Mouse (Mus musculus) lung, embryonic 16.5 days (tissue): ENCODE data around the gene Mras. TPM values are rescaled to one million over a fixed set of nuclear protein-coding genes. Genes with fewer than 3 reads are reported as not detected.

Experiments
- ATAC-seq: fragments of 200-750 bp; cut with Nextera tagmentation; 2 replicates; pipeline ENCODE4 v1.8.0; 2017; ENCODE audit warnings: low read depth, mild to moderate bottlenecking, moderate library complexity
- H3K27ac ChIP-seq: fragments of 300-500 bp; sonication (generic); 2 replicates; pipeline ENCODE4 v1.5.1; 2014; ENCODE audit warnings: mild to moderate bottlenecking, control low read depth, low read length
- H3K27me3 ChIP-seq: fragments of 300-500 bp; sonication (generic); 2 replicates; pipeline ENCODE4 v1.6.1; 2014; ENCODE audit warnings: low read depth, low read length, mixed read lengths; ENCODE audit not compliant: control insufficient read depth, insufficient read depth
- H3K36me3 ChIP-seq: fragments of 300-500 bp; sonication (generic); 2 replicates; pipeline ENCODE4 v1.6.1; 2014; ENCODE audit warnings: low read length; ENCODE audit not compliant: control insufficient read depth, insufficient read depth
- H3K4me1 ChIP-seq: fragments of 300-500 bp; sonication (generic); replicated peaks from 2 replicates; pipeline ENCODE4 v1.6.1; 2014; ENCODE audit warnings: low read length, mixed read lengths; ENCODE audit not compliant: control insufficient read depth, insufficient read depth
- H3K4me2 ChIP-seq: fragments of 300-500 bp; sonication (generic); 2 replicates; pipeline ENCODE4 v1.6.1; 2014; ENCODE audit warnings: low read depth, low read length, control low read depth
- H3K4me3 ChIP-seq: fragments of 300-500 bp; sonication (generic); 2 replicates; pipeline ENCODE4 v1.5.1; 2014; ENCODE audit warnings: mild to moderate bottlenecking, low read length, control low read depth
- H3K9ac ChIP-seq: fragments of 300-500 bp; sonication (generic); 2 replicates; pipeline ENCODE4 v1.6.1; 2014; ENCODE audit warnings: low read length, control low read depth
- H3K9me3 ChIP-seq: fragments of 300-500 bp; sonication (generic); 2 replicates; pipeline ENCODE4 v1.6.1; 2016; ENCODE audit warnings: low read length; ENCODE audit not compliant: control insufficient read depth
- WGBS: fragments of 180-500 bp; shearing (Covaris S2); extraction: QIAGEN DNeasy Blood & Tissue Kit; methylation state at CpG from one replicate; pipeline ENCODE4 v1.1.7; 2014; 5-methylcytosine and 5-hydroxymethylcytosine counted together
- polyA plus RNA-seq: library from polyadenylated mRNA; unstranded; fragments of >200 nt; fragmentation: Nextera tagmentation; extraction: Ambion mirVana; gene quantifications from 2 replicates; pipeline ENCODE4 v1.2.1, GENCODE M21; 2015

Gene Mras
- polyA plus RNA-seq, 1 experiment from 2014 or later: 12.3 TPM

DNA sequence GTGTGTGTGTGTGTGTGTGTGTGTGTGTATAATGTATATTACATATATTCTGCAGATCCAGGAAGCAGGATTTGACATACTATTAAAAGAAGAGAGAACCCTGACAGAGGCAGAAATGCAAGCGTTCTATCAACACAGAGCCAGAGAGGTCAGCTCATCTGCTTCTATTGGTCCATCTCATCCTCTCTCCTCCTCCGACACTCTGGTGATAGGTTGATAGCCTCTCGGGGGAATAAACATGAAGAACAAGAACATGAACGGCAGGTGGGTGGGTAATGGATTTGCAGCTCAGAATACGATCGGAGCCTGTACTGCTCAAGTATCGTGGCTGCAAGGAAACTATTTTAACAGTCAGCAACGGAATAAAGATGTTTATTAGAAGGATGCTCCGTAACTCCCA is 31.4 kb upstream of the Mras start:
- WGBS: 65% methylated on average over 9 of the region's 9 CpGs
- H3K27ac ChIP-seq: no peak overlapping the region
- no peaks in the 10 kb centered on the region for H3K36me3 ChIP-seq
- no peak for ATAC-seq
- no peak overlapping the region for H3K4me2 ChIP-seq
- H3K27me3 ChIP-seq: no peaks in the 10 kb centered on the region
- no peak overlapping the region for H3K9ac ChIP-seq
- no peaks in the 10 kb centered on the region for H3K4me1 ChIP-seq
- H3K9me3 ChIP-seq: no peaks in the 10 kb centered on the region
- H3K4me3 ChIP-seq: no peak overlapping the region

DNA sequence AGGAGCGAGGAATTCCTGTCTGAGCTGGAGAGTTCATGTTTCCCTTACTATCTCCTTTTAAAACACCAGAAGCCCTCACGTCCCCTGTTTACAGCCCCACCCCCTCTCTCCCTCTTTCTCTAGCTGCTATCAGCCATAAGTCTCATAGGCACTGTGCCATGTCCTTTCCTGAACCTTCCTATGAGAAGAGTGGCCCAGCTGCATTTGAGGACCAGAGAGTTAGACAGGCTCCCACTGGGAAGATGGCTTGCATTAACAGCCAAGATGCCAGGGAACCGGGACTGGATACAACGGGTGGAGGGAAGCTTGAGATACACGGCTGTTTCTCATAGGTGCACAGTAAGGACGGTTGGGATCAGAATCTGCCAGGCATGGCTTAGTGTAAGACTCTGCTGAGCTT is 27.7 kb upstream of the Mras start:
- no peaks in the 10 kb centered on the region for H3K27me3 ChIP-seq
- H3K9ac ChIP-seq: no peak overlapping the region
- ATAC-seq: no peak
- H3K9me3 ChIP-seq: no peaks in the 10 kb centered on the region
- no peak overlapping the region for H3K27ac ChIP-seq
- 75% methylated on average over 6 of the region's 6 CpGs for WGBS
- no peak overlapping the region for H3K4me2 ChIP-seq
- no peaks in the 10 kb centered on the region for H3K4me1 ChIP-seq
- H3K4me3 ChIP-seq: no peak overlapping the region
- no peaks in the 10 kb centered on the region for H3K36me3 ChIP-seq

DNA sequence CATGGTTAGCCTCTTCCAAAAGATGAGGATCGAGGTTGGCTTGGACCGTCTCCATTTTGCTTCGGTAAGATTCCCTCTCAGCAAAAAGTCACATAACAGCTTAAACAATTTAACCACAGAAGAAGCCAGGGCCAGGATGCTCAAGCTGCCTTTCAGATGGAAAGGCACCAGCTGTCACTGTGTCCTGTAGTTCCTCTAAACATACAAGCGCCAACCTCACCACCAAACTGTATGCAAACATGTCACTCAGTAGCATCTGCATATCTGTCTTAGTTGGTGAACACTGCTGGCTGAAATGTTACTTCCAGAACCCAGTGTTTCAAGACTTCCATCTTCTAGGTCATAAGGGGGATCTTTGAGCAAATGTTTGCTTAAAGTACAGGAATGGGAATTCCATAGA is 22.5 kb upstream of the Mras start:
- H3K9ac ChIP-seq: no peak overlapping the region
- H3K9me3 ChIP-seq: no peaks in the 10 kb centered on the region
- H3K27me3 ChIP-seq: no peaks in the 10 kb centered on the region
- no peaks in the 10 kb centered on the region for H3K36me3 ChIP-seq
- ATAC-seq: no peak
- no peak overlapping the region for H3K4me2 ChIP-seq
- H3K4me1 ChIP-seq: no peaks in the 10 kb centered on the region
- 75% methylated on average over 4 of the region's 4 CpGs for WGBS
- no peak overlapping the region for H3K4me3 ChIP-seq
- no peak overlapping the region for H3K27ac ChIP-seq

DNA sequence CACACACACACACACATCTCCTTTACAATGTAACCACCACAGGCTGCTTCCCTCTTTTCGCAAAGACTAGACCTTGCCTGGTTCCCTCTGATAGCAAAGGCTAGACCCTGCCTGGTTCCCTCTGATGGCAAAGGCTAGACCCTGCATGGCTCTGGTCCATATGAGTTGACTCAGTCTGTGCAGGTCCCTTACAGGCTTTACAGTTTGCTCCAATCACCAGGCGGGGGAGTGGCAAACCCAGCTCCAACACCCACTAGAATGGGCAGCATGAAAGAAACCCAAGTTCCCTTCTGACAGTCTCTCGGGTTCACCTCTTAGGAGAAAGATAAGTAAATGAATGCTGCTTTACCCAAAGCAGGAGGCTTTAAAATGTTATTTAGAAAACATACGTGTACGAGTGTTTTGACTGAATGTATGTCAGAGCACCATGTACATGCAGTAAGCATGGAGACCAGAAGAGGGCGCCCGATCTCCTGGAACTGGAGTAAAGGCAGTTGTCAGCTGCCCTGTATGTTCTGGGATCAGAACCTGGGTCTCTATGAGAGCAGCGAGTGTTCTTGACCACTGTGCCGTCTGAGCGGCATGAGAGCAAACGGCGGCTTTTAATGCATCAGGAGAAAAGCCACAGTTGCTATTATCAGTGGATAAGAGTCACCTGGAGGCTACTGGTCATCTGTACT is 21.5 kb upstream of the Mras start:
- ATAC-seq: 0 out of 2 replicates have a peak, but pooled peaks have one; percentile 26
- no peak overlapping the region for H3K4me3 ChIP-seq
- no peaks in the 10 kb centered on the region for H3K9me3 ChIP-seq
- H3K4me1 ChIP-seq: no peaks in the 10 kb centered on the region
- no peak overlapping the region for H3K9ac ChIP-seq
- H3K36me3 ChIP-seq: no peaks in the 10 kb centered on the region
- no peaks in the 10 kb centered on the region for H3K27me3 ChIP-seq
- 38% methylated on average over 12 of the region's 12 CpGs for WGBS
- H3K27ac ChIP-seq: no peak overlapping the region
- no peak overlapping the region for H3K4me2 ChIP-seq

DNA sequence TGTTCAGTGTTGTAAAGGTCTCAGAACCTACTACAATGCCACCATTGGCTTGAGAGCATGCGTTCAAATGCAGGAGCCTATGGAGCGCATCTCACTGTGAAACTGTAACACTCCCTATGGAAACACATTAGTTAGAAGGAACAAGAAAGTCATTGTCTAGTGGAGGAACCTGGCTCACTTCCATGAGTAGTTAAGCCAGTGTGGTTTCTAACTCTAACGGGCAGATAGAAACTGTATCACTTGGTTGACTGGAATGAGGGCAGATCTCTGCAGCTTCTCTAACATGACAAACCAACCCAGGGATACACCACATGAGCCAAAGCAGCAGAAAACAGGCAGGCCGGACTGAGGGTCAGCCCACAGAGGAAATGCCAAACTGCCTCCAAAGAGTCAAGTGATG is 17.0 kb upstream of the Mras start:
- Histone ChIP-seq H3K4me2 (no peak overlapping the region), H3K27me3 (peaks cover 5% of the 10 kb centered on the region; the same call in 1 of the 2 replicates), H3K27ac (no peak overlapping the region), H3K9ac (no peak overlapping the region), H3K36me3 (no peaks in the 10 kb centered on the region), H3K9me3 (no peaks in the 10 kb centered on the region), H3K4me1 (no peaks in the 10 kb centered on the region), H3K4me3 (no peak overlapping the region)
- ATAC-seq: no peak
- 71% methylated on average over 4 of the region's 4 CpGs for WGBS

DNA sequence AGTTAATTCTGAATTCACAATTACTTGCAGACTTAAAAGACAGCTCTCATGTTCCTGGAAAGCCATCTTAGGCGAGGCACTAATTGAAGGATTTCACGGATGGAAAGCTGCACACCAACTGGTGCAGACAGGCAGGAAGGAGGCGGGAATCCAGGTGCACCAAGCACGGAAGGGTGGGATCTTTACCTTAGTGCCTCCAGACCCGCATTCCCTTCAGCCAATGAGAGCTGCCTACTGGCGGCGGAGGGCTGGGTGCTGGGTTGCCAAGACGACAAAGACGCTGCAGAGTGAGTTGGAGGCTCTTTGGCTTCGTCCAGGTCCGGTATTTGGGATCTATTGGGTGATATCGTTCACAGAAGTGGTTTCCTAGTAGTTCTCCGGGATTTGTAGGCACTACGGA is 14.0 kb upstream of the Mras start, which contains the start of gene Nme9:
Nme9 (plus strand) TSS at position 315 of the 400 bp plus-strand sequence.
- peak; percentile 79 for ATAC-seq

DNA sequence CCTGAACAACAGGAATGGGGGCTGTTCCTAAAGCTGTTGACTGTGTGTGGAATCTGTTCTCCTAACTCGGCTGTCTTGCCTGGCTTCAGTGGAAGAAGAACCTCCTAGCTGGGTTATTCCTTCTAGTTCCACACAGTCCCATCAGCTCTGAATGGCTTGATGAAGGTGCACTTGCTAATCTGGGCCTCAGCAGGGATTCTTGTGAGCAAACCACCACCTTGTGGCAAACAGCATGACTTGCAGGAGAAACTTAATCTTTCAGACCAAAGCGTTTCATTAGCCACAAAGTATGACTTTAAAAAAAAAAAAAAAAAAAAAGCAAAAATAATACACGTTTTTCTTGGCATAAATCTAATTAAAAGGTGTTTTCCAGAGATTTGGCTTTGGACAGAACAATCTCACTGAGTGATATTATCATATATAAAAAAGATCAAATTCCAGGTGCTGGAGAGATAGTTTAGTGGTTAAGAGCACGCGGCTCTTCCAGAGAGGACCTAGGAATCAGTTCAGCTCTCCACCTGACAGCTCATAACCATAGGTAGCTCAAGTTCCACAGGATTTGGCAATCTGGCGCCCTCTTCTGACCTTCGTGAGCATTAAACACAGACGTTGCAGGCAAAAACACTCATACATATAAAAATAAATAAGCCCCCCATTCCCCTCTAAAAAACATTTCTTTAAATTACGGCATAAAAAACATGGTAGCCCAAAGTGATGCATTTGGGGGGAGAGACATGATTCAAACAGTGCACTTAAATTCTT is 12.9 kb upstream of the Mras start:
- H3K27me3 ChIP-seq: peaks cover 5% of the 10 kb centered on the region; the same call in 1 of the 2 replicates
- no peak overlapping the region for H3K4me3 ChIP-seq
- no peak overlapping the region for H3K9ac ChIP-seq
- no peaks in the 10 kb centered on the region for H3K36me3 ChIP-seq
- no peak for ATAC-seq
- H3K9me3 ChIP-seq: no peaks in the 10 kb centered on the region
- H3K4me2 ChIP-seq: no peak overlapping the region
- WGBS: 43% methylated on average over 9 of the region's 9 CpGs
- no peaks in the 10 kb centered on the region; the same call in 1 of the 2 replicates for H3K4me1 ChIP-seq
- no peak overlapping the region for H3K27ac ChIP-seq

More for the DNA sequence above, 14.0 kb upstream of the Mras start, which contains the start of gene Nme9:
- H3K27me3 ChIP-seq: peaks cover 5% of the 10 kb centered on the region; the same call in 1 of the 2 replicates
- peak within 1 kb of the TSS; percentile 28; the same call in 1 of the 2 replicates for H3K4me2 ChIP-seq
- H3K9ac ChIP-seq: no peak within 1 kb of the TSS
- no peaks in the 10 kb centered on the region; the same call in 1 of the 2 replicates for H3K4me1 ChIP-seq
- no peak within 1 kb of the TSS for H3K27ac ChIP-seq
- 4% methylated on average over 14 of the region's 14 CpGs for WGBS
- H3K4me3 ChIP-seq: peak within 1 kb of the TSS; percentile 20; the same call in 1 of the 2 replicates
- H3K36me3 ChIP-seq: no peaks in the 10 kb centered on the region
- no peaks in the 10 kb centered on the region for H3K9me3 ChIP-seq

DNA sequence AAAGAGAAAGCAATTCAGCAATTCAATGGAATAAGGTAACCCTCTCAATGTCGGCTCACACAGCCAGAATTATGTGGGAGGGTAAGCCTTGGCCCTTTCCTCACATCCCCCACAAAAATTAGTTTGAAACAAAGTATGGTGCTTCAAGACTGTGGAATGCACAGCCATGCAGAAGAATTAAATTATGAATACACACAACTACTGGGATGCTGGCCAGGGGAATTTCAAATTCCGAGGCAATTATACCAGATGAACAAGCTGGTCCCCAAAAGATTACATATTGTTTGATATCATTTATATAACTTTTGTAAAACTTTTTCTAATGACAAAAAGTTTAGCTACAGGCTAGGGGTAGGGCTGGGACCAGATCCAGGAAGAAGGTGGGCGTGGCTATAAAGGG is 10.1 kb upstream of the Mras start:
- Histone ChIP-seq H3K36me3 (no peaks in the 10 kb centered on the region), H3K9me3 (no peaks in the 10 kb centered on the region), H3K4me1 (no peaks in the 10 kb centered on the region; the same call in 1 of the 2 replicates), H3K4me3 (no peak overlapping the region), H3K27ac (no peak overlapping the region), H3K27me3 (peaks cover 5% of the 10 kb centered on the region; the same call in 1 of the 2 replicates), H3K9ac (no peak overlapping the region), H3K4me2 (no peak overlapping the region)
- ATAC-seq: no peak; the same call in 1 of the 2 replicates
- 47% methylated on average over 3 of the region's 3 CpGs for WGBS

DNA sequence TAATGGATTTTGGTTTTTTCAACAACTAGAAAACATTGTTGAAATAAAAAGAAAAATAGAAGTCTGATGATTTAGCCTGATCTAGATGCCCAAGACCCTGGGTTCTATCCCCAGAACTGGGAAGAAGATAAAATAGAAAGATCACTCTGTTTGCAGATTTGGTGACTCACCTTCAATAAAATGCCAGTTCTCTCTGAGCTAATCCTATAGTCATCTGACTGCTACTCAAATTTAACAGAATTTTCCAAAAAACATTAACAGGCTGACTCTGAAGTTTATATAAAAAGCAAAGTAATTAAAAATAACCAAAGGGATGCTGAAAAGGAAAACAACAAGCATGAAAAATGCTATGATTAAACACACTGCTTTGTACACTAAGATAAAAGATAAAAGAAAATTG is 9.1 kb upstream of the Mras start:
- Histone ChIP-seq H3K4me2 (no peak overlapping the region), H3K27ac (no peak overlapping the region), H3K36me3 (no peaks in the 10 kb centered on the region), H3K9me3 (no peaks in the 10 kb centered on the region), H3K9ac (no peak overlapping the region), H3K4me3 (no peak overlapping the region), H3K4me1 (no peaks in the 10 kb centered on the region; the same call in 1 of the 2 replicates), H3K27me3 (peaks cover 3% of the 10 kb centered on the region; the same call in 1 of the 2 replicates)
- no peak for ATAC-seq
